Mouse (Mus musculus): ENCODE data around the gene Olfr1024. TPM values are rescaled to one million over a fixed set of nuclear protein-coding genes. Genes with fewer than 3 reads are reported as not detected.

Olfr1024 gene
- not detected in 2 replicates for polyA plus RNA-seq (2012; rRNA removed)

DNA sequence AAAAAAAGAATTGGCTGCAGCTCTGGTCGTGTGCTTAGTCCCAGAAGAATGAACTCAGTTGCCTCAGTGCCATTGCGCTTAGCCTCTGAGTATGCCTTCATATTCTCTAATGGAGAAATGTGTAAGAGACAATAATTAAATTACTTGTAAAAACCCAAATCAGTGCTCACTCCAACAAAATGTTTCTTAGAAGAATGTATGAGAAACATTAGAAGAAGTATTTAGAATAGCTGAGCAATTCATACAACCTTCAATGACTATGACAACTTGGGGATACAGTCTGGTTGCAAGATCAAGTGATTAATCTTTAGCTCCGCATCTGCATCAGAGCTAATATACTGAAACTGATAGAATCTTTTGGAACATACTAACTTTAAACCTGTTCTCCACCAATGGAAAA, at the start of gene Olfr1024:
Gene Olfr1024, minus strand, starts transcription at position 101 of the 400 bp plus-strand sequence.
- no peaks in the 10 kb centered on the region for H3K36me3 ChIP-seq (ENCODE audit: control insufficient read depth, insufficient read depth, low read length)
- no peaks in the 10 kb centered on the region for H3K4me1 ChIP-seq (ENCODE audit: control insufficient read depth, insufficient read depth, insufficient read length, low read length)
- H3K27ac ChIP-seq (ENCODE audit: insufficient read depth, low read depth, low read length) = no peak within 1 kb of the TSS
- H3K27me3 ChIP-seq (ENCODE audit: control insufficient read depth, insufficient read depth, low read length) = no peaks in the 10 kb centered on the region
- no peak for TF ChIP-seq POLR2A (IDR thresholded peaks at IDR 0.05; ENCODE audit: low read depth, low read length)
- TF ChIP-seq CTCF (IDR thresholded peaks at IDR 0.05; ENCODE audit: extremely low read depth, insufficient read length, insufficient replicate concordance, low read depth, low read length) = no peak
- 84% methylated on average over 3 of the region's 3 CpGs for WGBS
- H3K4me3 ChIP-seq (ENCODE audit: low read depth, low read length) = no peak within 1 kb of the TSS

DNA sequence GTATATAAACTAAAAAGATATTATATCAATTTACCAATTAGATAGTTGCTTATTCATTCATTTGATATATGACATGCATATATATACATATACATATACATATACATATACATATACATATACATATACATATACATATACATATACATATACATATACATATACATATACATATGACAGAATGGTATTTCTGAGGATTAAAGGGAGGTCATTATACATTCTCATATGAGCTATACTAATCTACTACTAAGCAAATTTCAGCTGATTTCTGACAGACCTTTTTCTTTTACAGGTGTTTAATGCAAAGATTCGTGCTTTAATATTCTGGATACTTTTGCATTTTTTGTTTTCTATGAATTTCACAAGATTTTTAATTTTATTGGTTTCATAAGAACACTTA, 45.3 kb upstream of the Olfr1024 start, which contains the start of gene Olfr1028:
Gene Olfr1028, plus strand, starts transcription at position 301 of the 400 bp plus-strand sequence.
- Histone ChIP-seq H3K27me3 (ENCODE audit: control insufficient read depth, insufficient read depth, low read length) (no peaks in the 10 kb centered on the region), H3K36me3 (ENCODE audit: control insufficient read depth, insufficient read depth, low read length) (no peaks in the 10 kb centered on the region), H3K4me1 (ENCODE audit: control insufficient read depth, insufficient read depth, insufficient read length, low read length) (no peaks in the 10 kb centered on the region), H3K4me3 (ENCODE audit: low read depth, low read length) (no peak within 1 kb of the TSS), H3K27ac (ENCODE audit: insufficient read depth, low read depth, low read length) (no peak within 1 kb of the TSS)
- no peak for TF ChIP-seq POLR2A (IDR thresholded peaks at IDR 0.05; ENCODE audit: low read depth, low read length)
- no peak for TF ChIP-seq CTCF (IDR thresholded peaks at IDR 0.05; ENCODE audit: extremely low read depth, insufficient read length, insufficient replicate concordance, low read depth, low read length)
- WGBS = 65% methylated on average over 1 of the region's 1 CpGs

DNA sequence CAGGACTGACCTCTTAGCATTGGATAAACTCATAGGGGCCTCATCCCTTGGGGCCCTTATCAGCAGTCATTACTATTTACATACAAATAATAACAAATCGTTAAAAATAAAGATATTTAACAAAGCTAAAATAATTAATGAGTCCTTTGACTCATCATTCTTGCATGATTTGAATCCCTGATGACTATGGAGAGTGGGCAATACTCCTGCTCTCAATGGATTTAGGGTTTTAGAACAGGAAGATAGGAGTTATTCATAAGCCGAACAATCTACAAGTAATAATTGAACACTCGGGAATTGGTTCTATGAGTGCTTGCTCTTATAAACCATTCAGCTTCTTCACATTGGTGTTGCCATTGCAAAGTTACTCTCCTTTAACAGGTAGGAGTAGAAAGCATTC, 16.4 kb upstream of the Olfr1024 start, which contains the start of gene Olfr1026:
Gene Olfr1026, plus strand, starts transcription at position 301 of the 400 bp plus-strand sequence.
- H3K4me3 ChIP-seq (ENCODE audit: low read depth, low read length) = no peak within 1 kb of the TSS
- H3K4me1 ChIP-seq (ENCODE audit: control insufficient read depth, insufficient read depth, insufficient read length, low read length) = no peaks in the 10 kb centered on the region
- no peaks in the 10 kb centered on the region for H3K27me3 ChIP-seq (ENCODE audit: control insufficient read depth, insufficient read depth, low read length)
- H3K27ac ChIP-seq (ENCODE audit: insufficient read depth, low read depth, low read length) = no peak within 1 kb of the TSS
- no peaks in the 10 kb centered on the region for H3K36me3 ChIP-seq (ENCODE audit: control insufficient read depth, insufficient read depth, low read length)
- TF ChIP-seq CTCF (IDR thresholded peaks at IDR 0.05; ENCODE audit: extremely low read depth, insufficient read length, insufficient replicate concordance, low read depth, low read length) = no peak
- WGBS = 85% methylated on average over 3 of the region's 3 CpGs

DNA sequence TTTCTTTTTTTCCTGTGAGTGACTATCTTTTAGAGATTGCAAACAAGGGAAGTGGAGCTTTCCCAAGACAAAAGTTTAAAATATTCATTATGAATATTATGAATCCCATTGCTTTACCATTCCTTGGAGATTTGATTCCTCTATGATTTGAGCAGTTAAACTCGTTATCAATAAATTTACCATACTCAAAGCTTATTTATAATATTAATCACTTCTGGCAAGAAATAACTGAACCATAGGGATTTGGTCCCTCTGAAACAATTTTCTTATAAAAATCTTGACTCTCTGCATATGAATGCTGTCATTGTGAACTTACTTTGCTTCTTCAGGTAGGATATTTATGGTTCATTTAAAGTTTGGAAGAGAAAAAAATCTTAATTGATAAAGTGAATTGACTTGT, 10.0 kb upstream of the Olfr1024 start, which contains the start of gene Olfr1025-ps1:
Gene Olfr1025-ps1, plus strand, starts transcription at position 301 of the 400 bp plus-strand sequence.
- Histone ChIP-seq H3K27me3 (ENCODE audit: control insufficient read depth, insufficient read depth, low read length) (no peaks in the 10 kb centered on the region), H3K4me3 (ENCODE audit: low read depth, low read length) (no peak within 1 kb of the TSS), H3K36me3 (ENCODE audit: control insufficient read depth, insufficient read depth, low read length) (no peaks in the 10 kb centered on the region), H3K27ac (ENCODE audit: insufficient read depth, low read depth, low read length) (no peak within 1 kb of the TSS), H3K4me1 (ENCODE audit: control insufficient read depth, insufficient read depth, insufficient read length, low read length) (no peaks in the 10 kb centered on the region)
- 43% methylated on average over 1 of the region's 1 CpGs for WGBS
- TF ChIP-seq POLR2A (IDR thresholded peaks at IDR 0.05; ENCODE audit: low read depth, low read length) = no peak
- no peak for TF ChIP-seq CTCF (IDR thresholded peaks at IDR 0.05; ENCODE audit: extremely low read depth, insufficient read length, insufficient replicate concordance, low read depth, low read length)

DNA sequence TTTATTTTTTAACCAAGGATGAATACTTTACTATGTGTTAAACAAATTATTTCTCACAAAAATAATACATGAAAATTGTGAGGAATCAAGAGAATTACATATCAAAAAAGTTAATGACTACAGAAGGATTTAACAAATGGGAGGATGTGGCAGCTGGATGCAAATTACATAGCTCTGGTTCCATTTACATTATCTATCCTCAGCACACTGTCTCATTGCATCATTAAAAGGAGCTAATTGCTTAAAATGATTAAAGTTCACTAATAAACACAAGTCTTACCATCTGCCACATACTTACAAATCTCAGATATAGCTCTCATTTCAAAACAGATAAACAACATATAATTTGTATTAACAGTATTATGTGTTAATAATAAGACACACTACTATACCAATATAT, 8.3 kb upstream of the Olfr1024 start:
- no peak overlapping the region for H3K27ac ChIP-seq (ENCODE audit: insufficient read depth, low read depth, low read length)
- no peak for TF ChIP-seq CTCF (IDR thresholded peaks at IDR 0.05; ENCODE audit: extremely low read depth, insufficient read length, insufficient replicate concordance, low read depth, low read length)
- TF ChIP-seq POLR2A (IDR thresholded peaks at IDR 0.05; ENCODE audit: low read depth, low read length) = no peak
- H3K36me3 ChIP-seq (ENCODE audit: control insufficient read depth, insufficient read depth, low read length) = no peaks in the 10 kb centered on the region
- no peaks in the 10 kb centered on the region for H3K4me1 ChIP-seq (ENCODE audit: control insufficient read depth, insufficient read depth, insufficient read length, low read length)
- H3K27me3 ChIP-seq (ENCODE audit: control insufficient read depth, insufficient read depth, low read length) = no peaks in the 10 kb centered on the region
- no peak overlapping the region for H3K4me3 ChIP-seq (ENCODE audit: low read depth, low read length)

DNA sequence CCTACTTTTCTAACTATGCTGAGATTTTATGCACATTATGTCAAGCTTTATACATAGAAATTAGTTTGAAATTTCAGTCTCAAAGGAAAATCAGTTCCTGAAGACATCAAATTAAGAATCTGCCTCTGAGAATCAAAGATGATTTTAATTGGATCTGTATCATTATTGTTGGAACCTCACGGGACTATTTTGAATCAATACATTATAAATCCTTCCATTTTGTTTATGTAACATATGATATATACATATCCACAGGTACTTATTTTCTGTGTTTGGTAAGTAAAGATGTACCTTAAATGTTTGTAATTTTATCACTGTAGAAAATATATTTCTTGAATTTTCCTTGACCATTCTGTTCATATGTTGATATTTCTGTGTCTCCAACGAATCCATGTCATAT, 19.5 kb downstream of the Olfr1024 start, which contains the start of gene Olfr1023:
Gene Olfr1023, plus strand, starts transcription at position 301 of the 400 bp plus-strand sequence.
- TF ChIP-seq CTCF (IDR thresholded peaks at IDR 0.05; ENCODE audit: extremely low read depth, insufficient read length, insufficient replicate concordance, low read depth, low read length) = no peak
- TF ChIP-seq POLR2A (IDR thresholded peaks at IDR 0.05; ENCODE audit: low read depth, low read length) = no peak
- WGBS = 48% methylated on average over 2 of the region's 2 CpGs
- Histone ChIP-seq H3K27ac (ENCODE audit: insufficient read depth, low read depth, low read length) (no peak within 1 kb of the TSS), H3K4me3 (ENCODE audit: low read depth, low read length) (no peak within 1 kb of the TSS), H3K4me1 (ENCODE audit: control insufficient read depth, insufficient read depth, insufficient read length, low read length) (no peaks in the 10 kb centered on the region), H3K36me3 (ENCODE audit: control insufficient read depth, insufficient read depth, low read length) (no peaks in the 10 kb centered on the region), H3K27me3 (ENCODE audit: control insufficient read depth, insufficient read depth, low read length) (no peaks in the 10 kb centered on the region)

DNA sequence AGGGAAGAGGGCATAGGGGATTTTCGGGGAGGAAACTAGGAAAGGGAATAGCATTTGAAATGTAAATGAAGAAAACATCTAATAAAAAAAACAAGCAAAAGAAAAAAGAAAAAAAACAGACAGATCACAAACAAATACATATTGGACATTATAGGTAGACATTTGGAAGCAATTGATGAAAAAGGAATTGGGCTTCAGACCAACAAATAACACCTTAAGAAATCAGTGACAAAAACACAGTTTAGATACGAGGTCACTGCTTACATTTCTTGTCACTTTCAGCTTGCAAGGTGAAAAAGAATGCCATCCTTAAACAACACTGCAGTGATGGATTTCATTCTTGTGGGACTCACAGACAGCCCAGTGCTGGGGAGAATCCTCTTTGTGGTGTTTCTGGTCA, 36.6 kb downstream of the Olfr1024 start, which contains the start of gene Olfr1022:
Gene Olfr1022, plus strand, starts transcription at position 301 of the 400 bp plus-strand sequence.
- H3K36me3 ChIP-seq (ENCODE audit: control insufficient read depth, insufficient read depth, low read length) = no peaks in the 10 kb centered on the region

More for the DNA sequence above, 36.6 kb downstream of the Olfr1024 start, which contains the start of gene Olfr1022:
- H3K27ac ChIP-seq (ENCODE audit: insufficient read depth, low read depth, low read length) = no peak within 1 kb of the TSS
- TF ChIP-seq POLR2A (IDR thresholded peaks at IDR 0.05; ENCODE audit: low read depth, low read length) (no peak), CTCF (IDR thresholded peaks at IDR 0.05; ENCODE audit: extremely low read depth, insufficient read length, insufficient replicate concordance, low read depth, low read length) (no peak)
- H3K4me3 ChIP-seq (ENCODE audit: low read depth, low read length) = no peak within 1 kb of the TSS
- H3K27me3 ChIP-seq (ENCODE audit: control insufficient read depth, insufficient read depth, low read length) = no peaks in the 10 kb centered on the region
- no peaks in the 10 kb centered on the region for H3K4me1 ChIP-seq (ENCODE audit: control insufficient read depth, insufficient read depth, insufficient read length, low read length)
- 40% methylated on average over 2 of the region's 2 CpGs for WGBS

Other genes starting within 250 kb of the Olfr1024 start
- gene Olfr154, start 240.6 kb downstream of the Olfr1024 start, polyA plus RNA-seq (2012; rRNA removed) = not detected in 2 replicates
- gene Olfr1006, start 226.3 kb downstream of the Olfr1024 start, polyA plus RNA-seq (2012; rRNA removed) = not detected in 2 replicates
- gene Olfr1008, start 215.6 kb downstream of the Olfr1024 start, polyA plus RNA-seq (2012; rRNA removed) = not detected in 2 replicates
- gene Olfr1009, start 189.6 kb downstream of the Olfr1024 start, polyA plus RNA-seq (2012; rRNA removed) = not detected in 2 replicates
- not detected in 2 replicates for gene Olfr1012, start 142.3 kb downstream of the Olfr1024 start, polyA plus RNA-seq (2012; rRNA removed)
- not detected in 2 replicates for gene Olfr1013, start 138.0 kb downstream of the Olfr1024 start, polyA plus RNA-seq (2012; rRNA removed)
- gene Olfr1014, start 132.3 kb downstream of the Olfr1024 start, polyA plus RNA-seq (2012; rRNA removed) = not detected in 2 replicates
- gene Olfr1015, start 123.0 kb downstream of the Olfr1024 start, polyA plus RNA-seq (2012; rRNA removed) = not detected in 2 replicates
- gene Olfr1016, start 102.5 kb downstream of the Olfr1024 start, polyA plus RNA-seq (2012; rRNA removed) = not detected in 2 replicates
- gene Olfr1018, start 86.6 kb downstream of the Olfr1024 start, polyA plus RNA-seq (2012; rRNA removed) = not detected in 2 replicates
- gene Olfr1019, start 59.6 kb downstream of the Olfr1024 start, polyA plus RNA-seq (2012; rRNA removed) = not detected in 2 replicates
- gene Olfr1020, start 58.0 kb downstream of the Olfr1024 start, polyA plus RNA-seq (2012; rRNA removed) = not detected in 2 replicates
- not detected in 2 replicates for gene Olfr1022, start 36.5 kb downstream of the Olfr1024 start, polyA plus RNA-seq (2012; rRNA removed)
- not detected in 2 replicates for gene Olfr1023, start 19.4 kb downstream of the Olfr1024 start, polyA plus RNA-seq (2012; rRNA removed)
- not detected in 2 replicates for gene Olfr1025-ps1, start 10.1 kb upstream of the Olfr1024 start, polyA plus RNA-seq (2012; rRNA removed)
- gene Olfr1026, start 16.5 kb upstream of the Olfr1024 start, polyA plus RNA-seq (2012; rRNA removed) = not detected in 2 replicates
- gene Olfr1028, start 45.4 kb upstream of the Olfr1024 start, polyA plus RNA-seq (2012; rRNA removed) = not detected in 2 replicates
- not detected in 2 replicates for gene Olfr1029, start 68.8 kb upstream of the Olfr1024 start, polyA plus RNA-seq (2012; rRNA removed)
- not detected in 2 replicates for gene Olfr1030, start 74.2 kb upstream of the Olfr1024 start, polyA plus RNA-seq (2012; rRNA removed)
- not detected in 2 replicates for gene Olfr1031, start 85.3 kb upstream of the Olfr1024 start, polyA plus RNA-seq (2012; rRNA removed)
- gene Olfr1032, start 100.5 kb upstream of the Olfr1024 start, polyA plus RNA-seq (2012; rRNA removed) = not detected in 2 replicates
- gene Olfr1033, start 115.6 kb upstream of the Olfr1024 start, polyA plus RNA-seq (2012; rRNA removed) = 0.06 TPM in 1 of 2 replicates, not detected in the other
- gene Olfr1034, start 140.8 kb upstream of the Olfr1024 start, polyA plus RNA-seq (2012; rRNA removed) = 0.03 TPM in 1 of 2 replicates, not detected in the other
- not detected in 2 replicates for gene Olfr1036, start 168.9 kb upstream of the Olfr1024 start, polyA plus RNA-seq (2012; rRNA removed)
- not detected in 2 replicates for gene Olfr1037, start 182.3 kb upstream of the Olfr1024 start, polyA plus RNA-seq (2012; rRNA removed)
- not detected in 2 replicates for gene Olfr1039, start 230.9 kb upstream of the Olfr1024 start, polyA plus RNA-seq (2012; rRNA removed)
- gene Olfr1040, start 241.7 kb upstream of the Olfr1024 start, polyA plus RNA-seq (2012; rRNA removed) = not detected in 2 replicates